Mouse (Mus musculus): ENCODE measurements at regions not wholly inside any gene's neighbourhood (a gene's known extent, or its start where the extent isn't known, plus 50 kb on each side); places are given as distances from the start of the nearest gene placed in this dataset.

DNA sequence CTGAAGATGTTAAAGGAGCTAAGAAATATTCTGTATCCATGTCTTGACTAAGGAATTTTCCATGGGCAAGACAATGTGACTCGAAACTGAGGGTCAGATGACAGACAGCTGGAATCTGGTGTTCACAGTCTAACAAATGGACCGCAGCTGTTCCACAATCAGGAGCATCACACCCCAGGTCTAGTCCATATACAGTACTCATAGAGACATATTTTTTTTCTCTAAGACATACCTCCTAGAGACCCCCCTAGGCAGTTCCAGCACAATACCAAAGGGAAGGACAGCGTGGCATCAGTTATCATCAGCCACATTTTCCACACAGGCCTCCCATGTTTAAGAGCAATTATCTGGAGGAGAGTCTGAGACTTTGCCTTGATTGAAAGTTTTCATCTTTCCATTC, 878.8 kb downstream of the Stpg2 start:
- TF ChIP-seq POLR2A (IDR thresholded peaks at IDR 0.05; ENCODE audit: borderline replicate concordance, insufficient read depth, low read length) = no peak
- TF ChIP-seq CTCF (IDR thresholded peaks at IDR 0.05; ENCODE audit: borderline replicate concordance, insufficient read depth, low read depth, low read length) = no peak

All from cerebellum, adult 2 months (tissue).